Mouse (Mus musculus): ENCODE results near the gene Ptpn20.

GRCm38 (mm10) chr14:33650721-33651120 is 61.7 kb downstream of the Ptpn20 start:
- TF ChIP-seq CTCF (IDR thresholded peaks at IDR 0.05; ENCODE audit: borderline replicate concordance, extremely low read depth, insufficient read depth, insufficient read length) (no peak; the same call in 1 of the 2 replicates), POLR2A (IDR thresholded peaks at IDR 0.05; ENCODE audit: borderline replicate concordance, extremely low read depth, insufficient read depth, insufficient read length, poor library complexity, severe bottlenecking) (no peak)
